Mouse (Mus musculus) E14TG2a.4 (cell line): ENCODE data around the gene Ube2j2.

ENCODE experiments used
- H3K27me3 ChIP-seq: 2 replicates; pipeline ENCODE4 v1.6.1; 2014; ENCODE audit warnings: low read length, control low read depth; ENCODE audit not compliant: insufficient read depth
- H3K36me3 ChIP-seq: 2 replicates; pipeline ENCODE4 v1.6.1; 2014; ENCODE audit warnings: low read length, control low read depth; ENCODE audit not compliant: insufficient read depth
- H3K4me1 ChIP-seq: replicated peaks from 2 replicates; pipeline ENCODE4 v1.6.1; 2014; ENCODE audit warnings: low read depth, low read length, control low read depth
- H3K4me3 ChIP-seq: replicated peaks from 2 replicates; pipeline ENCODE4 v1.5.1; 2014; ENCODE audit warnings: mild to moderate bottlenecking, low read length
- H3K9me3 ChIP-seq: 2 replicates; pipeline ENCODE4 v1.6.1; 2014; ENCODE audit warnings: low read length, control low read depth
- CTCF ChIP-seq: conservative IDR thresholded peaks from 2 replicates; pipeline ENCODE4 v1.5.1; 2014; ENCODE audit warnings: low read length
- NANOG ChIP-seq: IDR thresholded peaks from 2 replicates; pipeline ENCODE4 v1.6.1; 2014; ENCODE audit warnings: borderline replicate concordance, low read length, mixed read lengths
- POU5F1 ChIP-seq: IDR thresholded peaks from 2 replicates; pipeline ENCODE4 v1.6.1; 2014; ENCODE audit warnings: low read length, borderline replicate concordance

The Ube2j2 gene

DNA sequence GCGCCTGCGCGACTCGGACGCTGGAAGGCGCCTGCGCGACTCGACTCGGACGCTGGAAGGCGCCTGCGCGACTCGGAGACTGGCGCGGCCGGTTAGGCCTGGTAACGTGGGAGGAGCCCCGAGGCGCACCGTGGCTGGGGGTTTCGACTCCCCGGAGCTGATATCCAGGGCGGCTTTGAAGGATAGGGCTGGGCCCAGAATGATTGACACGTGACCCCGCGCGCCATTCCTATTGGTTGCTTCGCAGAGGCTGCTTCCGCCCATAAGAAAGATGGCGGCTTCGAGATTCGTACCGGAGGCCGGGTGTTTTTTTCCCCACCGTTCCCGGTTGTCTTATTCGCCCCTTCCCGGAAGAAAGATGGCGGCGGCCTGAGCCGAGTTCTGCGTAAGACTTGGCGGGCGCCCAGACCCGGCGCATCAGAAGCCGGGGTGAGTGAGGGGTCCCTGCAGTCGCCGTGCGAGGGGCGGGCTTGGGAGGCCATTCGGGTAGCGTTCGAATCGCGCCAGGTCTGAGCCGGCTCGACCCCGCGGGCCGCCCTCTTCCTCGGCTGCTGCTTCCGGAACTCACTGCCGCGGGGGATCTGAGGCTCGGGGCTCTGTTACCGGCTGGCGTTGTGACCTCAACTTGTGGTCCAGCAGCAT lies 49.4 kb downstream of the Ube2j2 start:
- Histone ChIP-seq H3K9me3 (no peaks in the 10 kb centered on the region), H3K27me3 (no peaks in the 10 kb centered on the region), H3K4me3 (peak overlapping the region; percentile 97), H3K4me1 (peaks cover 62% of the 10 kb centered on the region), H3K36me3 (peaks cover 60% of the 10 kb centered on the region)
- TF ChIP-seq NANOG (no peak), POU5F1 (no peak), CTCF (no peak)

DNA sequence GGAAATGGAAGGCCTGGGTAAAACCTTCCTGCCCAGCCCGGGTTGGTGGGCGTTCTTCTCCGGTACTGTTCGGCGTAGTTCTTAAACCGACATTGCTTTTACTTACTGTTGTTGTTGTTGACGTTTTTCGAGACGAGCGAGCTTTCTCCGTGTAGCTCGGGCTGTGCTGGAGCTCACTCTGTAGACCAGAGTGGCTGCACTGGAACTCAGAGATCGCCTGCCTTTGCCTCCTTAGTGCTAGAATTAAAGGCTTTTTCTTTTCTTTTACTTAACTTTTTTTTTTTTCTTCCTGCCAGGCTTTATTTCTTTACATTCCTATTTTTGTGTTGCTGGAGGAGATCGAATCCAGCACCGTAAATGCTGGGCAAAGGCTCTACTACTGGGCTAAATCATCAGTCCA lies 50.0 kb downstream of the Ube2j2 start:
- H3K9me3 ChIP-seq = no peaks in the 10 kb centered on the region
- H3K4me3 ChIP-seq = peak overlapping the region; percentile 97
- no peaks in the 10 kb centered on the region for H3K27me3 ChIP-seq
- H3K4me1 ChIP-seq = peaks cover 59% of the 10 kb centered on the region
- peaks cover 63% of the 10 kb centered on the region for H3K36me3 ChIP-seq
- TF ChIP-seq POU5F1 (no peak), CTCF (no peak), NANOG (no peak)

DNA sequence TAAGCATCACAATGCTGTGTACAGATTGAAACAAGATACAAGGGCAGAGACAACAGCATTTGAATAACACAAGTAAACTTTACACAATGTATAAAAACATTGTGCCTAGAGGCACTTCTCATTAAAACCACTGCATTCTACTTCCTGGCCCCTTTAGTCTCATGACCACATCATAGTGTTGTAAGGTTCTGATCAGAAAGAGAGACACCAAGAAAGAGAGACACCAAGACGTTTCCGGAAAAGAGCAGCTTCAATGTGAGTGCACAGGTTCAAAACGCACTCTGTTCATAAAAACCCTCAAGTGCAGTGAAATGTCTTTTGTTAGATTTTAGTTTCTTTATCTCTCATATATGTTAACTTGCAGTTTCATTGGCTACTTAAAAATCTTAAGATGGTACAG lies 60.5 kb downstream of the Ube2j2 start:
- no peaks in the 10 kb centered on the region for H3K9me3 ChIP-seq
- H3K4me1 ChIP-seq = 0 out of 2 replicates have a peak, but pooled peaks cover 4% of the 10 kb centered on the region
- no peak overlapping the region for H3K4me3 ChIP-seq
- TF ChIP-seq POU5F1 (no peak), CTCF (no peak), NANOG (no peak)
- H3K27me3 ChIP-seq = no peaks in the 10 kb centered on the region
- peaks cover 94% of the 10 kb centered on the region for H3K36me3 ChIP-seq

DNA sequence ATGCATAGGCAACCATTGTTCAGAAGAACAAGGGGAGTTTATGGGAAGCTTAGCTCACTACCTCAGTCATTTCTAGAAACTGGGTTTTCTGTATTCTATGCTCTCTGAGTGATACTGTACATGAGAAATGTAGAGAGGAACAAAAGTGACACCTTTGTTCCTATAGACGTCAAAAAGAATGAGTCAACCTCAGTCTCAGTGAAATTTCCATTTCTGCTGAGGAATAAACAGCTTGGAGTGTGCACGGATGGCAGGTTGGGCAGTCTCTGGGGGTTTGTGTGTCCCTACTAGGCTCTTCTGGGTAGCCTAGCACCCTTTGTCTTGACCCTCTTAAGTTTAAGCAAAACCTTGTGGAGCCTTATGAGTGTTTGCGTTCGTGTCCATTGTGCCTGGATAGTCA lies 64.7 kb downstream of the Ube2j2 start:
- no peaks in the 10 kb centered on the region for H3K27me3 ChIP-seq

More for the DNA sequence above, 64.7 kb downstream of the Ube2j2 start:
- Histone ChIP-seq H3K9me3 (no peaks in the 10 kb centered on the region), H3K36me3 (peaks cover 98% of the 10 kb centered on the region), H3K4me1 (peaks cover 7% of the 10 kb centered on the region; the same call in 1 of the 2 replicates), H3K4me3 (no peak overlapping the region)
- TF ChIP-seq CTCF (no peak), NANOG (no peak), POU5F1 (no peak)
